Mouse (Mus musculus) ES-E14 (cell line): ENCODE measurements around the gene Grip1.

Experiments used
- CHD2 ChIP-seq: IDR thresholded peaks from 2 replicates; pipeline ENCODE4 v1.6.1; 2014; ENCODE audit warnings: mild to moderate bottlenecking, low read depth, low read length, inconsistent platforms
- HCFC1 ChIP-seq: IDR thresholded peaks from 2 replicates; pipeline ENCODE4 v1.6.1; 2012; ENCODE audit warnings: low read length, inconsistent platforms, borderline replicate concordance; ENCODE audit not compliant: insufficient read depth

DNA sequence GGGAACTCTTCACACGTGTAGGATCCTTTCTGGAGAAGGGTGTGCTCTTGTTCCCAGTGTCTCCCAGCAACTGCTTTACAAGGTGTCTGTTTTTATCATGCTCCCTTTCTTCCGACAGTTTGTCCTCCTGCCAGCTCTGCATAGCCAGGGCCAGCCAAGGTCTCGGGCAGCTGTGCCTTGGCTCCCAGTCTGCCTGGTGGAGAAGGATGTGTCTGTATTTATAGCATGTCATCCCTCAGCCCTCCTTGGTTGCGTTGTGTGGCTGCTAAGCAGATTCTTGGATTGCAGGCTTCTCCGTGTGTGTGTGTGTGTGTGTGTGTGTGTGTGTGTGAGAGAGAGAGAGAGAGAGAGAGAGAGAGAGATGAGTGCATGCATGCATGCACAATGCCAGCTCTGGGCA lies 42.6 kb downstream of the Grip1 start:
- TF ChIP-seq HCFC1, result no peak
- TF ChIP-seq CHD2, result no peak
